In genomic region chr16:22881487-22881886, GRCm38 (mm10) we compare ENCODE assay signal across 20 mouse cellular contexts. TPM values are rescaled to one million over a fixed set of nuclear protein-coding genes. Genes with fewer than 3 reads are reported as not detected.
DNase-seq lines count a peak whose midpoint lies in the region; ATAC-seq lines count a peak whose summit lies in the region.
"Had no signal": no experiment of that assay in that cellular context is flagged by ENCODE, and none has a peak within 500 bp of the region (broad histone marks: within the 10 kb centered on the region; RNA-seq: fewer than 3 reads in every experiment).

No protein-coding gene starts in this region.

- H3K36me3 ChIP-seq in heart, embryonic 16.5 days (ENCODE audit: control insufficient read depth, insufficient read depth), result no peaks in the 10 kb centered on the region
- H3K36me3 ChIP-seq in liver, embryonic 11.5 days (ENCODE audit: control insufficient read depth, insufficient read depth, low read length), result no peaks in the 10 kb centered on the region
- H3K36me3 ChIP-seq: forebrain, embryonic 15.5 days; hindbrain, embryonic 10.5 days; neural tube, embryonic 13.5 days had no signal

- no peak overlapping the region for H3K9ac ChIP-seq in heart, embryonic 16.5 days (ENCODE audit: low read length)
- H3K9ac ChIP-seq in liver, embryonic 11.5 days (ENCODE audit: low read depth, low read length), result no peak overlapping the region
- H3K9ac ChIP-seq: forebrain, embryonic 15.5 days; neural tube, embryonic 13.5 days had no signal

- no peak overlapping the region for H3K4me2 ChIP-seq in heart, embryonic 16.5 days (ENCODE audit: low read depth, low read length)
- H3K4me2 ChIP-seq in liver, embryonic 11.5 days, result no peak overlapping the region
- H3K4me2 ChIP-seq: forebrain, embryonic 15.5 days; neural tube, embryonic 13.5 days had no signal

- no peaks in the 10 kb centered on the region for H3K4me1 ChIP-seq in heart, embryonic 16.5 days (ENCODE audit: control insufficient read depth, insufficient read depth, low read length)
- peaks cover 11% of the 10 kb centered on the region for H3K4me1 ChIP-seq in liver, embryonic 11.5 days (replicated peaks; ENCODE audit: control insufficient read depth, insufficient read depth, low read length)
- H3K4me1 ChIP-seq: forebrain, embryonic 15.5 days; neural tube, embryonic 13.5 days had no signal

- intact Hi-C loops in heart, postnatal 25 days (cut with DNase I), result no loop called here

- peak; percentile 58 to 90 for DNase-seq in adrenal gland, adult (ENCODE audit: inconsistent age in 2 of 2, low spot score in 1 of 2)
- no peak for DNase-seq in adrenal gland, postnatal 4 days (ENCODE audit: low spot score in 2 of 2)
- DNase-seq in heart, postnatal 25 days (ENCODE audit: low spot score), result no peak
- peak; percentile 50 for DNase-seq in 3T3-L1 (ENCODE audit: low read depth, low spot score)
- DNase-seq in liver, embryonic 11.5 days (ENCODE audit: low spot score), result no peak
- DNase-seq in frontal cortex, postnatal 14 days (ENCODE audit: low spot score in 2 of 2), result no peak
- no peak for DNase-seq in gastrocnemius, adult 18-20 months (ENCODE audit: low spot score)
- DNase-seq: cerebellum, adult 11-12 months; gastrocnemius, postnatal 10 days; spleen, adult 18-20 months; thymus, postnatal 14 days had no signal

- 43% methylated on average over 4 of the region's 4 CpGs for WGBS in heart, embryonic 16.5 days
- WGBS in liver, embryonic 11.5 days, result 31% methylated on average over 4 of the region's 4 CpGs

- ATAC-seq in heart, embryonic 16.5 days (replicated peaks; ENCODE audit: extremely low read depth, insufficient read depth, low FRiP score), result 0 out of 2 replicates have a peak, but pooled peaks have one; percentile 33
- ATAC-seq in liver, embryonic 11.5 days (replicated peaks; ENCODE audit: low FRiP score), result no peak
- ATAC-seq: forebrain, embryonic 15.5 days; intestine, postnatal 0 days; midbrain, embryonic 16.5 days had no signal

- 0 out of 2 replicates have a peak, but pooled peaks cover 2% of the 10 kb centered on the region for H3K27me3 ChIP-seq in heart, embryonic 16.5 days (ENCODE audit: control insufficient read depth, insufficient read depth, low read length)
- H3K27me3 ChIP-seq in liver, embryonic 11.5 days (replicated peaks; ENCODE audit: control insufficient read depth, insufficient read depth, low read length), result no peaks in the 10 kb centered on the region
- H3K27me3 ChIP-seq: forebrain, embryonic 15.5 days; neural tube, embryonic 13.5 days had no signal

- no peaks in the 10 kb centered on the region for H3K9me3 ChIP-seq in heart, embryonic 16.5 days (replicated peaks; ENCODE audit: control insufficient read depth, low read length)
- H3K9me3 ChIP-seq in liver, embryonic 11.5 days (ENCODE audit: control insufficient read depth, low read length), result no peaks in the 10 kb centered on the region
- H3K9me3 ChIP-seq: forebrain, embryonic 15.5 days; hindbrain, embryonic 10.5 days; neural tube, embryonic 13.5 days had no signal

- no peak overlapping the region for H3K27ac ChIP-seq in heart, embryonic 16.5 days (ENCODE audit: low read length)
- H3K27ac ChIP-seq in liver, embryonic 11.5 days (ENCODE audit: low read depth, low read length), result peak overlapping the region; percentile 45
- H3K27ac ChIP-seq: forebrain, embryonic 15.5 days; hindbrain, embryonic 10.5 days; layer of hippocampus, adult 2 months; macrophage; neural tube, embryonic 13.5 days had no signal

- no peak overlapping the region for H3K4me3 ChIP-seq in heart, embryonic 16.5 days (ENCODE audit: low read length)
- no peak overlapping the region for H3K4me3 ChIP-seq in liver, embryonic 11.5 days (ENCODE audit: low read depth, low read length)
- H3K4me3 ChIP-seq: forebrain, embryonic 15.5 days; hindbrain, embryonic 10.5 days; layer of hippocampus, adult 2 months; neural tube, embryonic 13.5 days had no signal

RNA-seq across cellular contexts. Expression of gene Ahsg, which starts 9.6 kb away (rescaled TPM):
- 1,000 to 10,000 TPM in 1 of 2 experiments, 10 to 100 TPM in 1; 68.1 to 2,750 TPM for total RNA-seq in adrenal gland, postnatal 4 days (2021)
- polyA plus RNA-seq in heart, embryonic 16.5 days (2015; fragmentation: Nextera tagmentation; extraction: Ambion mirVana), result 9.9 and 13.0 TPM in 2 replicates
- total RNA-seq in heart, postnatal 25 days (2021), result 10 to 100 TPM in 1 of 2 experiments, 1 to 10 TPM in 1; 9.7 to 11.6 TPM
- polyA plus RNA-seq in liver, embryonic 11.5 days (2014; fragmentation: Nextera tagmentation; extraction: Ambion mirVana), result 79.0 and 82.8 TPM in 2 replicates
- total RNA-seq in gastrocnemius, adult 18-20 months (2021), result 1 to 10 TPM in 1 of 2 experiments, not detected in 1; 1.8 TPM
- total RNA-seq: layer of hippocampus, adult 2 months had no signal
- polyA plus RNA-seq: forebrain, embryonic 15.5 days; macrophage; midbrain, embryonic 16.5 days had no signal

RNA-seq across cellular contexts. Expression of gene Dnajb11, which starts 23.8 kb away (rescaled TPM):
- total RNA-seq in adrenal gland, postnatal 4 days (2021), result 10 to 100 TPM; 73.3 to 75.8 TPM
- 86.6 and 96.2 TPM in 2 replicates for polyA plus RNA-seq in heart, embryonic 16.5 days (2015; fragmentation: Nextera tagmentation; extraction: Ambion mirVana)
- total RNA-seq in heart, postnatal 25 days (2021), result 10 to 100 TPM; 54.0 to 65.7 TPM
- 125 and 131 TPM in 2 replicates for polyA plus RNA-seq in liver, embryonic 11.5 days (2014; fragmentation: Nextera tagmentation; extraction: Ambion mirVana)
- total RNA-seq in gastrocnemius, adult 18-20 months (2021), result 10 to 100 TPM; 36.7 to 37.4 TPM

RNA-seq across cellular contexts. Expression of gene Tbccd1, which starts 24.0 kb away (rescaled TPM):
- total RNA-seq in adrenal gland, postnatal 4 days (2021), result 10 to 100 TPM; 21.4 to 23.4 TPM
- polyA plus RNA-seq in heart, embryonic 16.5 days (2015; fragmentation: Nextera tagmentation; extraction: Ambion mirVana), result 19.4 and 20.5 TPM in 2 replicates
- 10 to 100 TPM; 11.1 to 13.4 TPM for total RNA-seq in heart, postnatal 25 days (2021)
- polyA plus RNA-seq in liver, embryonic 11.5 days (2014; fragmentation: Nextera tagmentation; extraction: Ambion mirVana), result 44.8 and 47.3 TPM in 2 replicates
- 1 to 10 TPM; 7.2 to 7.9 TPM for total RNA-seq in gastrocnemius, adult 18-20 months (2021)

RNA-seq across cellular contexts. Expression of gene Fetub, which starts 36.6 kb away (rescaled TPM):
- total RNA-seq in adrenal gland, postnatal 4 days (2021), result 100 to 1,000 TPM in 1 of 2 experiments, 10 to 100 TPM in 1; 10.1 to 134 TPM
- polyA plus RNA-seq in heart, embryonic 16.5 days (2015; fragmentation: Nextera tagmentation; extraction: Ambion mirVana), result not detected in 2 replicates
- total RNA-seq in heart, postnatal 25 days (2021), result under 1 TPM in 1 of 2 experiments, not detected in 1; 0.21 TPM
- polyA plus RNA-seq in liver, embryonic 11.5 days (2014; fragmentation: Nextera tagmentation; extraction: Ambion mirVana), result 0.22 and 0.69 TPM in 2 replicates
- under 1 TPM in 1 of 2 experiments, not detected in 1; 0.45 TPM for total RNA-seq in gastrocnemius, adult 18-20 months (2021)
- total RNA-seq: left cerebral cortex, adult 8-10 months had no signal
- polyA plus RNA-seq: forebrain, embryonic 15.5 days; hindbrain, embryonic 10.5 days; intestine, postnatal 0 days; macrophage; midbrain, embryonic 16.5 days; neural tube, embryonic 13.5 days had no signal

Comparison
In these comparisons a context has a peak if more than half of its experiments do, and no peak if none do; other contexts are left out.
1. DNase-seq: peak in adrenal gland, adult (2 of 2) and 3T3-L1 (single experiment); none in adrenal gland, postnatal 4 days (0 of 2), heart, postnatal 25 days (single experiment), liver, embryonic 11.5 days (single experiment), frontal cortex, postnatal 14 days (0 of 2) and gastrocnemius, adult 18-20 months (single experiment).
2. RNA of gene Ahsg, which starts 9.6 kb away (total RNA-seq): 68.1 to 2,750 TPM in adrenal gland, postnatal 4 days; 9.7 to 11.6 TPM in heart, postnatal 25 days and 1.8 TPM in gastrocnemius, adult 18-20 months; every median in the first group is over 4 times any median in the second.